Mouse (Mus musculus) forebrain, postnatal 0 days (tissue): ENCODE results near the gene Snrk. TPM values are rescaled to one million over a fixed set of nuclear protein-coding genes. Genes with fewer than 3 reads are reported as not detected.
"Not testable (repeated sequence)": the region's sequence is repeated elsewhere in the genome, so short reads cannot be mapped to it uniquely, and the experiment has no call there.

ENCODE experiments used
- ATAC-seq: fragments of 200-750 bp; cut with Nextera tagmentation; 2 replicates; pipeline ENCODE4 v1.8.0; 2017; ENCODE audit warnings: mild to moderate bottlenecking, moderate library complexity
- DNase-seq: peaks from one replicate; pipeline ENCODE4 v3.0.0-alpha.2; 2015
- H3K27ac ChIP-seq: fragments of 300-500 bp; sonication (generic); 2 replicates; pipeline ENCODE4 v1.5.1; 2014; ENCODE audit warnings: low read depth, mild to moderate bottlenecking, antibody characterized with exemption, low read length, moderate library complexity, mixed read lengths
- H3K27me3 ChIP-seq: fragments of 300-500 bp; sonication (generic); 2 replicates; pipeline ENCODE4 v1.6.1; 2014; ENCODE audit warnings: mild to moderate bottlenecking, low read length, mixed read lengths; ENCODE audit not compliant: insufficient read depth
- H3K36me3 ChIP-seq: fragments of 300-500 bp; sonication (generic); 2 replicates; pipeline ENCODE4 v1.6.1; 2014; ENCODE audit warnings: mild to moderate bottlenecking, moderate library complexity; ENCODE audit not compliant: insufficient read depth
- H3K4me1 ChIP-seq: fragments of 300-500 bp; sonication (generic); 2 replicates; pipeline ENCODE4 v1.6.1; 2014; ENCODE audit warnings: antibody characterized with exemption; ENCODE audit not compliant: insufficient read depth
- H3K4me2 ChIP-seq: fragments of 300-500 bp; sonication (generic); 2 replicates; pipeline ENCODE4 v1.6.1; 2014; ENCODE audit warnings: low read depth, mild to moderate bottlenecking, moderate library complexity
- H3K4me3 ChIP-seq: fragments of 300-500 bp; sonication (generic); 2 replicates; pipeline ENCODE4 v1.5.1; 2014; ENCODE audit warnings: low read depth, low read length, mixed read lengths
- H3K9ac ChIP-seq: fragments of 300-500 bp; sonication (generic); 2 replicates; pipeline ENCODE4 v1.6.1; 2014; ENCODE audit warnings: mild to moderate bottlenecking
- H3K9me3 ChIP-seq: fragments of 300-500 bp; sonication (generic); 2 replicates; pipeline ENCODE4 v1.6.1; 2016; ENCODE audit warnings: low read length
- CTCF ChIP-seq: sonication (generic); IDR thresholded peaks from 2 replicates; pipeline ENCODE4 v1.5.1; 2016; ENCODE audit warnings: antibody characterized with exemption, control low read depth, low read depth
- WGBS: fragments of 180-500 bp; shearing (Covaris S2); extraction: QIAGEN DNeasy Blood & Tissue Kit; methylation state at CpG from one replicate; pipeline ENCODE4 v1.1.7; 2014; 5-methylcytosine and 5-hydroxymethylcytosine counted together
- polyA plus RNA-seq: library from polyadenylated mRNA; unstranded; fragments of >200 nt; fragmentation: Nextera tagmentation; extraction: Ambion mirVana; gene quantifications from 2 replicates; pipeline ENCODE4 v1.2.1, GENCODE M21; 2015
- total RNA-seq: library from RNA; depleted of rRNA; stranded (reverse); fragments of >200 nt; gene quantifications from 2 replicates; pipeline ENCODE4 v1.2.3, GENCODE M21; 2014

The Snrk gene
- total and polyA plus RNA-seq, 2 experiments from 2014 or later, result 82.3 to 109 TPM

- peaks cover 7% of the 10 kb centered on the region for H3K36me3 ChIP-seq
- DNase-seq (no peak), ATAC-seq (no peak)
Measured at GRCm38 (mm10) chr9:122152501-122152900, 35.4 kb downstream of the Snrk start.

GRCm38 (mm10) chr9:122153436-122153835 is 36.4 kb downstream of the Snrk start:
- H3K27me3 ChIP-seq, result no peaks in the 10 kb centered on the region
- H3K27ac ChIP-seq, result no peak overlapping the region
- no peak overlapping the region for H3K4me2 ChIP-seq
- TF ChIP-seq CTCF, result no peak
- H3K9me3 ChIP-seq, result no peaks in the 10 kb centered on the region
- H3K9ac ChIP-seq, result no peak overlapping the region
- no peak overlapping the region for H3K4me3 ChIP-seq
- no peak for DNase-seq
- no peaks in the 10 kb centered on the region for H3K4me1 ChIP-seq
- no peak for ATAC-seq
- 81% methylated on average over 3 of the region's 3 CpGs for WGBS
- peaks cover 16% of the 10 kb centered on the region for H3K36me3 ChIP-seq

More at GRCm38 (mm10) chr9:122152501-122152900, 35.4 kb downstream of the Snrk start:
- Histone ChIP-seq H3K4me1 (no peaks in the 10 kb centered on the region), H3K4me2 (no peak overlapping the region), H3K27ac (no peak overlapping the region), H3K27me3 (no peaks in the 10 kb centered on the region), H3K4me3 (no peak overlapping the region), H3K9me3 (no peaks in the 10 kb centered on the region), H3K9ac (no peak overlapping the region)
- TF ChIP-seq CTCF, result no peak
- 64% methylated on average over 1 of the region's 1 CpGs for WGBS

- ATAC-seq (no peak), DNase-seq (no peak)
- Histone ChIP-seq H3K27me3 (no peaks in the 10 kb centered on the region), H3K4me1 (no peaks in the 10 kb centered on the region), H3K9me3 (no peaks in the 10 kb centered on the region), H3K4me2 (no peak overlapping the region), H3K36me3 (peaks cover 22% of the 10 kb centered on the region), H3K9ac (no peak overlapping the region), H3K4me3 (no peak overlapping the region), H3K27ac (no peak overlapping the region)
- no peak for TF ChIP-seq CTCF
- WGBS, result 89% methylated on average over 1 of the region's 1 CpGs
Measured at GRCm38 (mm10) chr9:122155193-122155592, 38.1 kb downstream of the Snrk start.

GRCm38 (mm10) chr9:122156389-122157078 is 39.5 kb downstream of the Snrk start:
- no peak overlapping the region for H3K4me3 ChIP-seq

GRCm38 (mm10) chr9:122157079-122157441 is 40.0 kb downstream of the Snrk start:
- Histone ChIP-seq H3K9ac (no peak overlapping the region), H3K4me1 (no peaks in the 10 kb centered on the region), H3K27me3 (no peaks in the 10 kb centered on the region), H3K36me3 (peaks cover 32% of the 10 kb centered on the region), H3K9me3 (no peaks in the 10 kb centered on the region), H3K27ac (no peak overlapping the region), H3K4me3 (no peak overlapping the region), H3K4me2 (no peak overlapping the region)
- DNase-seq (no peak), ATAC-seq (no peak)
- WGBS, result 94% methylated on average over 14 of the region's 14 CpGs
- no peak for TF ChIP-seq CTCF

More at GRCm38 (mm10) chr9:122156389-122157078, 39.5 kb downstream of the Snrk start:
- TF ChIP-seq CTCF, result peak; percentile 50
- Histone ChIP-seq H3K4me2 (no peak overlapping the region), H3K9me3 (no peaks in the 10 kb centered on the region), H3K9ac (no peak overlapping the region), H3K27ac (no peak overlapping the region), H3K27me3 (no peaks in the 10 kb centered on the region), H3K4me1 (no peaks in the 10 kb centered on the region), H3K36me3 (peaks cover 32% of the 10 kb centered on the region)
- DNase-seq (no peak), ATAC-seq (no peak)
- WGBS, result 89% methylated on average over 5 of the region's 5 CpGs

GRCm38 (mm10) chr9:122164535-122164934 is 47.5 kb downstream of the Snrk start:
- Histone ChIP-seq H3K4me3 (no peak overlapping the region), H3K9ac (no peak overlapping the region), H3K27me3 (no peaks in the 10 kb centered on the region), H3K4me1 (no peaks in the 10 kb centered on the region), H3K9me3 (no peaks in the 10 kb centered on the region), H3K36me3 (peaks cover 47% of the 10 kb centered on the region), H3K27ac (no peak overlapping the region), H3K4me2 (no peak overlapping the region)
- WGBS, result 94% methylated on average over 4 of the region's 4 CpGs
- ATAC-seq, result no peak
- TF ChIP-seq CTCF, result no peak
- DNase-seq, result no peak

- 94% methylated on average over 5 of the region's 5 CpGs for WGBS
- peaks cover 49% of the 10 kb centered on the region for H3K36me3 ChIP-seq
- H3K27me3 ChIP-seq, H3K9me3 ChIP-seq, H3K4me3 ChIP-seq, ATAC-seq, H3K4me1 ChIP-seq, H3K27ac ChIP-seq, H3K9ac ChIP-seq, H3K4me2 ChIP-seq, DNase-seq: not testable (repeated sequence)
Measured at GRCm38 (mm10) chr9:122167719-122168118, 50.7 kb downstream of the Snrk start.
